Mouse (Mus musculus): Measurements from ENCODE around the gene Tex37.

DNA sequence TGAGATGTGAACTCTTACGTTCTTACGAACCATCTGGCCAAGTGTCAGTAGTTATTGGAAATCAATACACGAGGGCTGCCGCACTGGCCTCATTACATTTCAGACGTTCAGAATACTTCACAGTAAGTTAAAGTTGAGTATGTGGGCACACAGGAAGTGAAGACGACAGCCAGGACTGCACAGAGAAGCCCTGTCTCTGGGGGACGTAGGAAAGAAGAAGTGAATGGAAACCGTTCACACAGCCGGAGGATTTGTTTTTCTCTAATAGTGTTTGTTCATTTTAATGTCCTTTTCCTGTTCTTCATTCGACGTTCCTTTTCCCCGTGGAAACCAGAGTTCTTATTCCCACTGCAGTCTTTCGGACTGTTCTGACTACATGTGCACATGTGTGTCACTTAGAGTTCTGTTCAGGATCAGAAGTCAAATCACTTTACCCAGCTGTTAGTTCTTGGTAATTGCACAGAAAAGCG is 47.2 kb downstream of the Tex37 start:
- TF ChIP-seq MYOG (IDR thresholded peaks at IDR 0.05; ENCODE audit: control insufficient read depth in 1 of 3, insufficient read depth in 1 of 3, insufficient read length in 2 of 3, low read depth in 2 of 3), result no peak
- no peak for TF ChIP-seq USF1 (IDR thresholded peaks at IDR 0.05; ENCODE audit: low read depth)
- no peak for TF ChIP-seq POLR2A (IDR thresholded peaks at IDR 0.05; ENCODE audit: insufficient read length, low read depth)
- TF ChIP-seq MAX (IDR thresholded peaks at IDR 0.05; ENCODE audit: low read depth), result no peak
